Mouse (Mus musculus) brain, embryonic 14.5 days (tissue): ENCODE data around the gene Hectd4.

Source experiments
- CTCF ChIP-seq: fragments of 200-500 bp; IDR thresholded peaks from 2 replicates; pipeline ENCODE4 v1.5.1; 2012; ENCODE audit warnings: inconsistent platforms, mild to moderate bottlenecking, moderate library complexity, borderline replicate concordance; ENCODE audit not compliant: insufficient read depth, insufficient read length; ENCODE audit errors: extremely low read depth
- POLR2A ChIP-seq: fragments of 200-500 bp; IDR thresholded peaks from 2 replicates; pipeline ENCODE4 v1.6.1; 2012; ENCODE audit warnings: mild to moderate bottlenecking, inconsistent platforms, borderline replicate concordance; ENCODE audit not compliant: poor library complexity, insufficient read depth, insufficient read length, severe bottlenecking; ENCODE audit errors: extremely low read depth

- TF ChIP-seq POLR2A (no peak), CTCF (peak; percentile 48; the same call in 1 of the 2 replicates)
These were observed 160.7 kb downstream of the Hectd4 start for GRCm38 (mm10) chr5:121380692-121381091.
